Mouse (Mus musculus): ENCODE measurements at regions not wholly inside any gene's neighbourhood (a gene's known extent, or its start where the extent isn't known, plus 50 kb on each side); places are given as distances from the start of the nearest gene placed in this dataset.

GRCm38 (mm10) chr1:185967816-185968215, 149.3 kb downstream of the Lyplal1 start:
- no peak for TF ChIP-seq POLR2AphosphoS5 (IDR thresholded peaks at IDR 0.05; ENCODE audit: insufficient replicate concordance, low read depth, low read length)
- TF ChIP-seq CTCF (IDR thresholded peaks at IDR 0.05; ENCODE audit: low read depth, low read length) = no peak

Data from G1E (cell line).